Mouse (Mus musculus): ENCODE results near the gene Cdip1. TPM values are rescaled to one million over a fixed set of nuclear protein-coding genes. Genes with fewer than 3 reads are reported as not detected.
A peak's percentile ranks its signal among the peaks of the same experiment; 100 is the strongest.

Cdip1 gene
- polyA plus RNA-seq, 1 experiment from 2014 or later = 114 TPM

DNA sequence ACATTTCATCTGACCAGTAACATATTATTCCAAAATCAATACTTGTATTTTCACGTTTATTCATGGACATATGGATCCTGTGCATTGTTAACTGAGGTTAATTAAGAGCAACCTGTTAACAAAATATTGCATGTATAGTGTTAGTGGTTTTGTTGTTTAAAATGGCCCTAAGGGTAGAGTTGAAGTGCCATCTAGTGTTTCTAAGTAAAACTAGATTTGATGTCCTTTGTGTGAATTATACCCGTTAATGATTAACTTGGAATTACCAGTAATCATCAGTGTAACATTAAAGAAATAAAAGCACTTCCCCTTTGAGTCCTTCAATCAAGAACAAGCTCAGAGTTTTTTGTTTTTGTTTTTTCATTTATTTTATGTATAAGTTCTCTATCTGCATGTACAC is 1.2 kb upstream of the Cdip1 start:
- no peak for ATAC-seq (replicated peaks; ENCODE audit: insufficient number of reproducible peaks, insufficient read depth, low FRiP score, low read depth)
- no peak overlapping the region for H3K27ac ChIP-seq
- 52% methylated on average over 2 of the region's 2 CpGs for WGBS

DNA sequence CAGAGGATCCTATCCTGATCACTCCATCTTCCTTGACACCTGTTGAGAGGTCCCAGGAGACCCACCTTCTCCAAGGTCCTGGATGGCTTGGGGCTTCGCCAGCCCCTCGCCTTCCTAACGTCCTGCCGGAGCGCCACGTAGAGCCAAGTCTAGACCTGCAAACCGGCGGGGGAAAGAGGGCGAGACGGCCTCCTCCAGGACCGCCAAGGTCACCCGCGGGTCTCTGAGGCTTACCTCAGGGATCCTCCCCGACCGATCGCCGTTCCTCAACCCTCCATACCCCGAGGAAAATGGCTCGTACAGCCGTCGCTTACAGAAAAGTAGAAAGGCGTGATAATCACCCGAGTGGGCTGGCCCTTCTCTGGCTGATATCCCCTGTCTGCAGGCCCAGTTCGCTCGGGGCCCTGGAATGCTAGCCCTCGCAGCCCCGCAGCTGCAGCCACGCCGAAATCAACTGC is 752 bp downstream of the Cdip1 start:
- Histone ChIP-seq H3K4me3 (peak overlapping the region; percentile 81), H3K9ac (peak overlapping the region; percentile 87), H3K27me3 (no peaks in the 10 kb centered on the region), H3K36me3 (no peaks in the 10 kb centered on the region), H3K4me1 (replicated peaks) (peaks cover 42% of the 10 kb centered on the region), H3K4me2 (peak overlapping the region; percentile 88), H3K27ac (peak overlapping the region; percentile 97), H3K9me3 (replicated peaks) (no peaks in the 10 kb centered on the region)
- 1% methylated on average over 29 of the region's 29 CpGs for WGBS
- peak; percentile 36 for ATAC-seq (replicated peaks; ENCODE audit: insufficient number of reproducible peaks, insufficient read depth, low FRiP score, low read depth)

More for the DNA sequence above, 1.2 kb upstream of the Cdip1 start:
- no peak overlapping the region for H3K9ac ChIP-seq
- H3K4me3 ChIP-seq = no peak overlapping the region
- H3K9me3 ChIP-seq (replicated peaks) = no peaks in the 10 kb centered on the region
- no peaks in the 10 kb centered on the region for H3K36me3 ChIP-seq
- no peaks in the 10 kb centered on the region for H3K27me3 ChIP-seq
- H3K4me2 ChIP-seq = no peak overlapping the region
- H3K4me1 ChIP-seq (replicated peaks) = peaks cover 24% of the 10 kb centered on the region

- peak overlapping the region; percentile 25; the same call in 1 of the 2 replicates for H3K9ac ChIP-seq
- peak overlapping the region; percentile 88 for H3K4me2 ChIP-seq
- ATAC-seq (replicated peaks; ENCODE audit: insufficient number of reproducible peaks, insufficient read depth, low FRiP score, low read depth) = no peak
- peak overlapping the region; percentile 81 for H3K4me3 ChIP-seq
- peaks cover 52% of the 10 kb centered on the region for H3K4me1 ChIP-seq (replicated peaks)
- H3K36me3 ChIP-seq = no peaks in the 10 kb centered on the region
- no peaks in the 10 kb centered on the region for H3K27me3 ChIP-seq
- no peaks in the 10 kb centered on the region for H3K9me3 ChIP-seq (replicated peaks)
- no peak overlapping the region for H3K27ac ChIP-seq
Measured at GRCm38 (mm10) chr16:4788176-4788575, 1.9 kb downstream of the Cdip1 start.

DNA sequence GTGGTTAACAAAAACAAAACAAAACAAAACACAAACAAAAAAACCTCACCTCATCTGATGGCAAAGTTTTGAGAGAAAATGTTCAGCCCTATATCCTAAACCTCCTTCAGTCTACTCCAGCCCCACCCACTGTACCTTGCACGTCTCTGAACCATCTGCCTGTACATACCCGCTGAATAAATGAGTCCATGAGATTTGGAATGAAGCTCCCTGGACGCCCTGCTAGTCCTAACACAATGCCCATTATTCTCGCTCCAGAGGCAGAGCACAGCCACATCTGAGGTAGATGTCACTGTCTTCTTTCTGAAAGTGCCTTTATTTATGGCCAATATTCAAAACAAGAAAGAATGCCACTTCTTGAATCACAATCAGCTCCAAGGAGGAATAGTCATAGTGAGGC is 4.4 kb downstream of the Cdip1 start:
- peak overlapping the region; percentile 68 for H3K27ac ChIP-seq
- H3K36me3 ChIP-seq = no peaks in the 10 kb centered on the region
- no peak for ATAC-seq (replicated peaks; ENCODE audit: insufficient number of reproducible peaks, insufficient read depth, low FRiP score, low read depth)
- no peaks in the 10 kb centered on the region for H3K27me3 ChIP-seq
- no peak overlapping the region for H3K9ac ChIP-seq
- 43% methylated on average over 4 of the region's 4 CpGs for WGBS
- peak overlapping the region; percentile 88 for H3K4me2 ChIP-seq
- no peak overlapping the region for H3K4me3 ChIP-seq
- peaks cover 76% of the 10 kb centered on the region for H3K4me1 ChIP-seq (replicated peaks)
- no peaks in the 10 kb centered on the region for H3K9me3 ChIP-seq (replicated peaks)

GRCm38 (mm10) chr16:4782515-4782914 is 7.6 kb downstream of the Cdip1 start:
- H3K27ac ChIP-seq = peak overlapping the region; percentile 91
- peaks cover 75% of the 10 kb centered on the region for H3K4me1 ChIP-seq (replicated peaks)
- no peak overlapping the region for H3K9ac ChIP-seq

GRCm38 (mm10) chr16:4781524-4782196 is 8.4 kb downstream of the Cdip1 start:
- 26% methylated on average over 5 of the region's 5 CpGs for WGBS
- Histone ChIP-seq H3K27me3 (no peaks in the 10 kb centered on the region), H3K9me3 (replicated peaks) (no peaks in the 10 kb centered on the region), H3K4me2 (peak overlapping the region; percentile 34), H3K27ac (peak overlapping the region; percentile 91), H3K4me3 (no peak overlapping the region), H3K9ac (peak overlapping the region; percentile 5; the same call in 1 of the 2 replicates), H3K36me3 (0 out of 2 replicates have a peak, but pooled peaks cover 3% of the 10 kb centered on the region), H3K4me1 (replicated peaks) (peaks cover 76% of the 10 kb centered on the region)
- peak; percentile 18; the same call in 1 of the 2 replicates for ATAC-seq (replicated peaks; ENCODE audit: insufficient number of reproducible peaks, insufficient read depth, low FRiP score, low read depth)

More at GRCm38 (mm10) chr16:4782515-4782914, 7.6 kb downstream of the Cdip1 start:
- ATAC-seq (replicated peaks; ENCODE audit: insufficient number of reproducible peaks, insufficient read depth, low FRiP score, low read depth) = no peak
- H3K4me3 ChIP-seq = no peak overlapping the region
- H3K27me3 ChIP-seq = no peaks in the 10 kb centered on the region
- H3K4me2 ChIP-seq = no peak overlapping the region
- H3K9me3 ChIP-seq (replicated peaks) = no peaks in the 10 kb centered on the region
- H3K36me3 ChIP-seq = no peaks in the 10 kb centered on the region

- H3K9me3 ChIP-seq (replicated peaks) = no peaks in the 10 kb centered on the region
- no peak overlapping the region for H3K27ac ChIP-seq
- peaks cover 64% of the 10 kb centered on the region for H3K4me1 ChIP-seq (replicated peaks)
- H3K27me3 ChIP-seq = no peaks in the 10 kb centered on the region
- ATAC-seq (replicated peaks; ENCODE audit: insufficient number of reproducible peaks, insufficient read depth, low FRiP score, low read depth) = no peak
- no peak overlapping the region for H3K4me3 ChIP-seq
- 91% methylated on average over 4 of the region's 4 CpGs for WGBS
- 0 out of 2 replicates have a peak, but pooled peaks cover 3% of the 10 kb centered on the region for H3K36me3 ChIP-seq
- H3K4me2 ChIP-seq = no peak overlapping the region
- no peak overlapping the region for H3K9ac ChIP-seq
Measured at GRCm38 (mm10) chr16:4778940-4779339, 11.2 kb downstream of the Cdip1 start.

DNA sequence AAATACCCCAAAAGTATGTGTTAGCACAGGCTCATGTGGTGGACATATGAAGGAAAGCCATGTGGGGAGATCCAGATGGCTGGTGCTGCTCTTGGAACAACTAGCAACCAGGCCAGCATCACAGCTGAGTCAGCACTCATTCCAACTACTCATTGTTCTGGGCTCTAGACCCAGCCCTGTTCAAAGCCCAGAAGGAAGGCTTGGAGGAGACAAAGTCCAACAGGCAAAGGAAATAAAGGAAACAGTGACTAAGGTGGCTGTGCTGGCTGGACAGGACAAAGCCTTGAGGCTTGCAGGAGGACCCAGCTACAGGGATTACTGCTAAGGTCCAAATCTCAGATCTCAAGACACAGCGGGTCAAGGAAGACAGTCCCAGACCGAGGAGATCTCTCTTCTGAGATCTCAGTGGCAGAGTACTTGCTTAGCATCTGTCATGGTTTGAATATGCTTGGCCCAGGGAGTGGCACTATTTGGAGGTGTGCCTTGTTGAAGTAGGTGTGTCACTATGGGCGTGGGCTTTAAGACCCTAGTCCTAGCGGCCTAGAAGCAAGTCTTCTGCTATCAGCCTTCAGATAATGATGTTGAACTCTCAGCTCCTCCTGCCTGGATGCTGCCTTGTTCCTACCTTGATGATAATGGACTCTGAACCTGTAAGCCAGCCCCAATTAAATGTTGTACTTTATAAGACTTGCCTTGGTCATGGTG is 12.0 kb downstream of the Cdip1 start:
- no peak; the same call in 1 of the 2 replicates for ATAC-seq (replicated peaks; ENCODE audit: insufficient number of reproducible peaks, insufficient read depth, low FRiP score, low read depth)
- no peak overlapping the region for H3K4me2 ChIP-seq
- H3K27me3 ChIP-seq = no peaks in the 10 kb centered on the region
- H3K27ac ChIP-seq = no peak overlapping the region
- whole genome bisulfite sequencing = 89% methylated on average over 4 of the region's 4 CpGs
- H3K9me3 ChIP-seq (replicated peaks) = no peaks in the 10 kb centered on the region
- 0 out of 2 replicates have a peak, but pooled peaks cover 3% of the 10 kb centered on the region for H3K36me3 ChIP-seq
- H3K4me3 ChIP-seq = no peak overlapping the region
- peaks cover 64% of the 10 kb centered on the region for H3K4me1 ChIP-seq (replicated peaks)
- no peak overlapping the region for H3K9ac ChIP-seq

- Histone ChIP-seq H3K4me1 (replicated peaks) (peaks cover 63% of the 10 kb centered on the region), H3K9ac (no peak overlapping the region), H3K36me3 (0 out of 2 replicates have a peak, but pooled peaks cover 3% of the 10 kb centered on the region), H3K4me3 (no peak overlapping the region), H3K4me2 (no peak overlapping the region), H3K27me3 (no peaks in the 10 kb centered on the region), H3K9me3 (replicated peaks) (no peaks in the 10 kb centered on the region), H3K27ac (no peak overlapping the region)
- ATAC-seq (replicated peaks; ENCODE audit: insufficient number of reproducible peaks, insufficient read depth, low FRiP score, low read depth) = no peak
- WGBS = 96% methylated on average over 3 of the region's 3 CpGs
Measured at GRCm38 (mm10) chr16:4777171-4777904, 12.8 kb downstream of the Cdip1 start.

GRCm38 (mm10) chr16:4773289-4773970 is 16.7 kb downstream of the Cdip1 start:
- no peak for ATAC-seq (replicated peaks; ENCODE audit: insufficient number of reproducible peaks, insufficient read depth, low FRiP score, low read depth)
- H3K36me3 ChIP-seq = peaks cover 24% of the 10 kb centered on the region
- no peak overlapping the region for H3K4me3 ChIP-seq
- no peaks in the 10 kb centered on the region for H3K27me3 ChIP-seq
- H3K9ac ChIP-seq = no peak overlapping the region
- H3K9me3 ChIP-seq (replicated peaks) = no peaks in the 10 kb centered on the region
- H3K4me2 ChIP-seq = peak overlapping the region; percentile 9; the same call in 1 of the 2 replicates
- 27% methylated on average over 1 of the region's 1 CpGs for WGBS
- peak overlapping the region; percentile 30 for H3K27ac ChIP-seq
- peaks cover 46% of the 10 kb centered on the region for H3K4me1 ChIP-seq (replicated peaks)

DNA sequence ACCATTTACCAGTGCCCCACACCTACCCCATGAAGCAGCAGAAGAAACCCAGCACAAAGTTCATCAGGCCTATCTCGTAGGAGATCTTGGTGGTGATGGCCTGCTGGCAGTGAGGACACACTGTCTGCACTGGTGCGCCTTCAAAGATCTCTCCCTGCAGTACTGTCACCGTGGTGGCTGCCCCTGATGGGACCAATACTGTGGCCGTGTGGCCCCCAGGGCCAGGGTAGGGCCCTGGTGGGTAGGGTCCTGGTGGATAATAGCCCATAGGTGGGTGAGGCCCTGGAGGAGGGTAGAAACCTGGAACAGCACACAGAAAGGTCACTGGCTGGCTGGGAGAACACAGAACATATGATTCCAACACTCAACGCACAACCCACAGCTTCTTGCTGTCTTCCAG is 21.4 kb downstream of the Cdip1 start:
- Histone ChIP-seq H3K36me3 (peaks cover 64% of the 10 kb centered on the region), H3K27ac (no peak overlapping the region), H3K9me3 (replicated peaks) (no peaks in the 10 kb centered on the region), H3K4me2 (no peak overlapping the region), H3K9ac (no peak overlapping the region), H3K27me3 (no peaks in the 10 kb centered on the region), H3K4me1 (replicated peaks) (peaks cover 17% of the 10 kb centered on the region), H3K4me3 (no peak overlapping the region)
- WGBS = 91% methylated on average over 5 of the region's 5 CpGs
- ATAC-seq (replicated peaks; ENCODE audit: insufficient number of reproducible peaks, insufficient read depth, low FRiP score, low read depth) = no peak
